Mouse (Mus musculus): Measurements from ENCODE around the gene Olfr331.
"Not testable (repeated sequence)": the region's sequence is repeated elsewhere in the genome, so short reads cannot be mapped to it uniquely, and the experiment has no call there.

- TF ChIP-seq POLR2A (IDR thresholded peaks at IDR 0.05; ENCODE audit: borderline replicate concordance, insufficient read depth, low read length); CTCF (IDR thresholded peaks at IDR 0.05; ENCODE audit: borderline replicate concordance, insufficient read depth, low read depth, low read length): not testable (repeated sequence)
These were observed 16.5 kb upstream of the Olfr331 start for GRCm38 (mm10) chr11:58518916-58519315.

All from cerebellum, adult 2 months (tissue).